Comparison of ENCODE assay signal across 21 mouse cellular contexts in genomic region chr9:22648163-22648562, GRCm38 (mm10).
"Had no signal": no experiment of that assay in that cellular context is flagged by ENCODE, and none has a peak within 500 bp of the region (broad histone marks: within the 10 kb centered on the region; RNA-seq: fewer than 3 reads in every experiment).

No protein-coding gene starts in this region.

- H3K4me2 ChIP-seq: lung, embryonic 15.5 days; midbrain, embryonic 12.5 days; neural tube, embryonic 13.5 days; neural tube, embryonic 15.5 days had no signal

- H3K36me3 ChIP-seq: lung, embryonic 15.5 days; midbrain, embryonic 12.5 days; neural tube, embryonic 13.5 days; neural tube, embryonic 15.5 days had no signal

- H3K27me3 ChIP-seq: lung, embryonic 15.5 days; megakaryocyte, embryonic 14.5 days; midbrain, embryonic 12.5 days; neural tube, embryonic 13.5 days; neural tube, embryonic 15.5 days had no signal

- DNase-seq: lung, adult 2 months; lung, postnatal 14 days; lung, postnatal 36 days; midbrain, embryonic 14.5 days; retina, postnatal 1 day; right cerebral cortex, adult 18-20 months; right cerebral cortex, postnatal 25 days; right cerebral cortex, postnatal 4 days; spleen, adult 18-20 months; thymus, adult 18-20 months; thymus, postnatal 14 days; thymus, postnatal 36 days had no signal

- H3K9ac ChIP-seq: lung, embryonic 15.5 days; midbrain, embryonic 12.5 days; neural tube, embryonic 13.5 days; neural tube, embryonic 15.5 days had no signal

- H3K4me3 ChIP-seq: lung, embryonic 15.5 days; megakaryocyte, embryonic 14.5 days; midbrain, embryonic 12.5 days; myocyte; neural tube, embryonic 13.5 days; neural tube, embryonic 15.5 days had no signal

- ATAC-seq: lung, postnatal 0 days; midbrain, embryonic 16.5 days had no signal

- H3K4me1 ChIP-seq: lung, embryonic 15.5 days; midbrain, embryonic 12.5 days; neural tube, embryonic 13.5 days; neural tube, embryonic 15.5 days had no signal

- H3K27ac ChIP-seq: lung, embryonic 15.5 days; macrophage; midbrain, embryonic 12.5 days; neural tube, embryonic 13.5 days; neural tube, embryonic 15.5 days had no signal

- H3K9me3 ChIP-seq: lung, embryonic 15.5 days; midbrain, embryonic 12.5 days; neural tube, embryonic 13.5 days; neural tube, embryonic 15.5 days had no signal
